Mouse (Mus musculus): Measurements from ENCODE around the gene Lsamp. TPM values are rescaled to one million over a fixed set of nuclear protein-coding genes. Genes with fewer than 3 reads are reported as not detected.

Gene Lsamp
- polyA plus RNA-seq, 1 experiment from 2014 or later: 8.2 TPM

DNA sequence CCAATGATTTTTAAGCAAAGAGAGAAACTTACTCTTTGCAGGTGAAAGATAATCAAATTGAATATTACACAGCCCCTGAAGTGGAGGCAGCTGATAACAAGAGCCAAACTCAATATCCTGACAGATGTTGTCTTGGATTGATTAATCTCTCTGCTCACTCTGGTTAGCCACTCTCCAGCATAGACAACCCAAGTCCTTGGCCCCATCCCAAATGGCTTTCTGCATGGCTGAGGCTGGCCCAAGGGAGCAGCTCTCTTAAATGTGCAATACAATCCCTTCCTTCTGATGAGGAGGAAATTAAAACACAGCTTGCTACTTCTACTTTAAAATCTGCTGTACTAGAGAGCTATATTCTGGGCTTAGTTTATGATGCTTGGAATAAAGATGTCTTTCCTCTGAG, 1572.9 kb downstream of the Lsamp start:
- Histone ChIP-seq H3K9ac (ENCODE audit: low read length) (no peak overlapping the region), H3K36me3 (ENCODE audit: control insufficient read depth, insufficient read depth, low read length) (no peaks in the 10 kb centered on the region), H3K9me3 (replicated peaks; ENCODE audit: control insufficient read depth, low read length) (no peaks in the 10 kb centered on the region), H3K27ac (ENCODE audit: low read length) (no peak overlapping the region), H3K4me3 (replicated peaks; ENCODE audit: low read length) (no peak overlapping the region), H3K4me1 (ENCODE audit: control insufficient read depth, insufficient read depth, low read length) (no peaks in the 10 kb centered on the region), H3K4me2 (ENCODE audit: low read depth, low read length) (no peak overlapping the region), H3K27me3 (ENCODE audit: control insufficient read depth, insufficient read depth, low read length) (no peaks in the 10 kb centered on the region)
- ATAC-seq (ENCODE audit: insufficient read depth, low FRiP score): no peak

GRCm38 (mm10) chr16:41565233-41565632, 1581.1 kb downstream of the Lsamp start:
- Histone ChIP-seq H3K36me3 (ENCODE audit: control insufficient read depth, insufficient read depth, low read length) (no peaks in the 10 kb centered on the region), H3K9ac (ENCODE audit: low read length) (no peak overlapping the region), H3K4me1 (ENCODE audit: control insufficient read depth, insufficient read depth, low read length) (no peaks in the 10 kb centered on the region), H3K9me3 (replicated peaks; ENCODE audit: control insufficient read depth, low read length) (no peaks in the 10 kb centered on the region), H3K27me3 (ENCODE audit: control insufficient read depth, insufficient read depth, low read length) (no peaks in the 10 kb centered on the region), H3K4me2 (ENCODE audit: low read depth, low read length) (no peak overlapping the region), H3K4me3 (replicated peaks; ENCODE audit: low read length) (no peak overlapping the region), H3K27ac (ENCODE audit: low read length) (no peak overlapping the region)
- 56% methylated on average over 2 of the region's 2 CpGs for WGBS
- ATAC-seq (ENCODE audit: insufficient read depth, low FRiP score): no peak

GRCm38 (mm10) chr16:41588675-41589301, 1604.6 kb downstream of the Lsamp start:
- H3K9ac ChIP-seq (ENCODE audit: low read length): no peak overlapping the region
- no peak overlapping the region for H3K4me2 ChIP-seq (ENCODE audit: low read depth, low read length)
- no peaks in the 10 kb centered on the region for H3K27me3 ChIP-seq (ENCODE audit: control insufficient read depth, insufficient read depth, low read length)
- H3K4me3 ChIP-seq (replicated peaks; ENCODE audit: low read length): no peak overlapping the region
- no peak overlapping the region for H3K27ac ChIP-seq (ENCODE audit: low read length)
- no peaks in the 10 kb centered on the region for H3K36me3 ChIP-seq (ENCODE audit: control insufficient read depth, insufficient read depth, low read length)
- H3K4me1 ChIP-seq (ENCODE audit: control insufficient read depth, insufficient read depth, low read length): no peaks in the 10 kb centered on the region
- no peaks in the 10 kb centered on the region for H3K9me3 ChIP-seq (replicated peaks; ENCODE audit: control insufficient read depth, low read length)
- ATAC-seq (ENCODE audit: insufficient read depth, low FRiP score): no peak
- WGBS: 54% methylated on average over 5 of the region's 5 CpGs

- Histone ChIP-seq H3K9ac (ENCODE audit: low read length) (no peak overlapping the region), H3K27me3 (ENCODE audit: control insufficient read depth, insufficient read depth, low read length) (no peaks in the 10 kb centered on the region), H3K9me3 (replicated peaks; ENCODE audit: control insufficient read depth, low read length) (no peaks in the 10 kb centered on the region), H3K27ac (ENCODE audit: low read length) (no peak overlapping the region), H3K36me3 (ENCODE audit: control insufficient read depth, insufficient read depth, low read length) (no peaks in the 10 kb centered on the region), H3K4me1 (ENCODE audit: control insufficient read depth, insufficient read depth, low read length) (no peaks in the 10 kb centered on the region), H3K4me3 (replicated peaks; ENCODE audit: low read length) (no peak overlapping the region), H3K4me2 (ENCODE audit: low read depth, low read length) (no peak overlapping the region)
- 70% methylated on average over 1 of the region's 1 CpGs for WGBS
- ATAC-seq (ENCODE audit: insufficient read depth, low FRiP score): no peak
Observed at GRCm38 (mm10) chr16:41612229-41612628, 1628.1 kb downstream of the Lsamp start.

DNA sequence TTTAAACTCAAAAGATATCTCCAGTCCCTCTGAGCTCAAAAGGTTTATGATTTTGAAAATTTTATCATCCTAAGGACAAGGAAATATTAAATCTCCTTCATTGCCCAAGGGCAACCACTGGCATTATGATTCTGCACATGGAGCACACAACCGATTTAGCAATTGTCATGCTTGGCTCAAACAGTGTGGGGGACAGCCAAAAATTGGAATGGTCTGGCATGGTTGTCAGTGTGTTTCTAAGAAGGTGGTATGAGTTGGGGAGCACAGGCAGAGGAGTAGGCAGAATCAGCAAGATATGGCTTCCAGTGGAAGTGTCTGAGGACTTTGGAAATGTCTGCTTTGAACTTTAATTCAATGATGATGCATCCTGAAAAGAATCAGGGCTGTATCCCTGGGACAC, 1639.7 kb downstream of the Lsamp start:
- H3K9ac ChIP-seq (ENCODE audit: low read length): no peak overlapping the region
- H3K9me3 ChIP-seq (replicated peaks; ENCODE audit: control insufficient read depth, low read length): no peaks in the 10 kb centered on the region
- no peaks in the 10 kb centered on the region for H3K36me3 ChIP-seq (ENCODE audit: control insufficient read depth, insufficient read depth, low read length)
- H3K4me1 ChIP-seq (ENCODE audit: control insufficient read depth, insufficient read depth, low read length): no peaks in the 10 kb centered on the region
- H3K27ac ChIP-seq (ENCODE audit: low read length): no peak overlapping the region
- WGBS: 80% methylated on average over 1 of the region's 1 CpGs
- H3K27me3 ChIP-seq (ENCODE audit: control insufficient read depth, insufficient read depth, low read length): no peaks in the 10 kb centered on the region
- ATAC-seq (ENCODE audit: insufficient read depth, low FRiP score): no peak
- no peak overlapping the region for H3K4me3 ChIP-seq (replicated peaks; ENCODE audit: low read length)
- H3K4me2 ChIP-seq (ENCODE audit: low read depth, low read length): no peak overlapping the region

DNA sequence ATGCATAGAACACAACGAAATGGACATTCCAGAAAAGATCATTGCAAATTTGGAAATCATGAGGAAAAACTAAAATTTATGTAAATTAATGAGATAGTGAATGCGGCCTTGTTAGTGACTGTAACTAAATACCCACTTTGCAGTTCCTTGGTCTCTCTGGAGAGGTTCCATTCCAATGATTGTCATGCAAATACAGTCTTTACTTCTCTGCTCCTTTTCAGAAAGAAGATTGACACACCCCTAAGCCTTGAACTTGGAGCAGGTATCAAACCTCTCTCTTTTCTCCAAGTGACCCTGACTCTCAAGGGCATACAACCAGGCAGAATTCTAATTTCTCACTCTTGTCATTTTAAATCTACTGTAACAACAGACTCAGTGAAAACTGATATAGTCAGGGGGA, 1649.7 kb downstream of the Lsamp start:
- Histone ChIP-seq H3K27ac (ENCODE audit: low read length) (no peak overlapping the region), H3K9me3 (replicated peaks; ENCODE audit: control insufficient read depth, low read length) (no peaks in the 10 kb centered on the region), H3K9ac (ENCODE audit: low read length) (no peak overlapping the region), H3K4me2 (ENCODE audit: low read depth, low read length) (no peak overlapping the region), H3K27me3 (ENCODE audit: control insufficient read depth, insufficient read depth, low read length) (no peaks in the 10 kb centered on the region), H3K4me3 (replicated peaks; ENCODE audit: low read length) (no peak overlapping the region), H3K36me3 (ENCODE audit: control insufficient read depth, insufficient read depth, low read length) (no peaks in the 10 kb centered on the region), H3K4me1 (ENCODE audit: control insufficient read depth, insufficient read depth, low read length) (no peaks in the 10 kb centered on the region)
- 61% methylated on average over 2 of the region's 2 CpGs for WGBS
- no peak for ATAC-seq (ENCODE audit: insufficient read depth, low FRiP score)

DNA sequence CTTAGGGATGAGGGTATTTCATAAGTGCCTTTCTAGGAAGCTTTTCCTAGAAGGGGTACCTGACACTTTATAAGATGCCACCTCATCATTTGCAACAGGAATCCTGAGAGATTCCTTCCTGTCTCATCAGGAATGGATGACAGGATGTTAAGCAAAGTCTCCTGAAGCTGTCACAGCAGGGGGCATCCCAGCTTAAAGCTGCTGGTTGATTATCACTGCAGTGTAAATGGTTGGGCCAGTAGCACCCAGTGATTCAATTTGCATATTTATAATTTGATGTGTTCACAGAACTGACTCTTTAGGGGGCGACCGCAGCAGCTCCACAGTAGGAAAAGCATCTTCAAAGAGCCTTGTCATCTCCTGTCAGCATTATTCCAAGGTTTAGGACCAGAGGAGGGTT, 1656.7 kb downstream of the Lsamp start:
- Histone ChIP-seq H3K27ac (ENCODE audit: low read length) (no peak overlapping the region), H3K4me2 (ENCODE audit: low read depth, low read length) (no peak overlapping the region), H3K9ac (ENCODE audit: low read length) (no peak overlapping the region), H3K9me3 (replicated peaks; ENCODE audit: control insufficient read depth, low read length) (no peaks in the 10 kb centered on the region), H3K4me1 (ENCODE audit: control insufficient read depth, insufficient read depth, low read length) (no peaks in the 10 kb centered on the region), H3K4me3 (replicated peaks; ENCODE audit: low read length) (no peak overlapping the region), H3K36me3 (ENCODE audit: control insufficient read depth, insufficient read depth, low read length) (no peaks in the 10 kb centered on the region), H3K27me3 (ENCODE audit: control insufficient read depth, insufficient read depth, low read length) (no peaks in the 10 kb centered on the region)
- 63% methylated on average over 2 of the region's 2 CpGs for WGBS
- ATAC-seq (ENCODE audit: insufficient read depth, low FRiP score): no peak

- no peaks in the 10 kb centered on the region for H3K9me3 ChIP-seq (replicated peaks; ENCODE audit: control insufficient read depth, low read length)
- no peaks in the 10 kb centered on the region for H3K36me3 ChIP-seq (ENCODE audit: control insufficient read depth, insufficient read depth, low read length)
- WGBS: 76% methylated on average over 2 of the region's 2 CpGs
- no peaks in the 10 kb centered on the region for H3K4me1 ChIP-seq (ENCODE audit: control insufficient read depth, insufficient read depth, low read length)
- ATAC-seq (ENCODE audit: insufficient read depth, low FRiP score): no peak
- no peak overlapping the region for H3K4me2 ChIP-seq (ENCODE audit: low read depth, low read length)
- no peak overlapping the region for H3K9ac ChIP-seq (ENCODE audit: low read length)
- H3K27ac ChIP-seq (ENCODE audit: low read length): no peak overlapping the region
- no peaks in the 10 kb centered on the region for H3K27me3 ChIP-seq (ENCODE audit: control insufficient read depth, insufficient read depth, low read length)
- H3K4me3 ChIP-seq (replicated peaks; ENCODE audit: low read length): no peak overlapping the region
Observed at GRCm38 (mm10) chr16:41653261-41653660, 1669.1 kb downstream of the Lsamp start.

- Histone ChIP-seq H3K9me3 (replicated peaks; ENCODE audit: control insufficient read depth, low read length) (no peaks in the 10 kb centered on the region), H3K36me3 (ENCODE audit: control insufficient read depth, insufficient read depth, low read length) (no peaks in the 10 kb centered on the region), H3K4me1 (ENCODE audit: control insufficient read depth, insufficient read depth, low read length) (no peaks in the 10 kb centered on the region), H3K9ac (ENCODE audit: low read length) (no peak overlapping the region), H3K27ac (ENCODE audit: low read length) (no peak overlapping the region), H3K4me3 (replicated peaks; ENCODE audit: low read length) (no peak overlapping the region), H3K4me2 (ENCODE audit: low read depth, low read length) (no peak overlapping the region), H3K27me3 (ENCODE audit: control insufficient read depth, insufficient read depth, low read length) (no peaks in the 10 kb centered on the region)
- WGBS: 72% methylated on average over 2 of the region's 2 CpGs
- ATAC-seq (ENCODE audit: insufficient read depth, low FRiP score): no peak
Observed at GRCm38 (mm10) chr16:41674316-41675038, 1690.3 kb downstream of the Lsamp start.

Data from stomach, embryonic 16.5 days (tissue).